Mouse (Mus musculus): ENCODE results near the gene Gna11. TPM values are rescaled to one million over a fixed set of nuclear protein-coding genes. Genes with fewer than 3 reads are reported as not detected.

Gene Gna11
- total RNA-seq, 2 experiments from 2014 or later = 79.2 to 84.2 TPM

DNA sequence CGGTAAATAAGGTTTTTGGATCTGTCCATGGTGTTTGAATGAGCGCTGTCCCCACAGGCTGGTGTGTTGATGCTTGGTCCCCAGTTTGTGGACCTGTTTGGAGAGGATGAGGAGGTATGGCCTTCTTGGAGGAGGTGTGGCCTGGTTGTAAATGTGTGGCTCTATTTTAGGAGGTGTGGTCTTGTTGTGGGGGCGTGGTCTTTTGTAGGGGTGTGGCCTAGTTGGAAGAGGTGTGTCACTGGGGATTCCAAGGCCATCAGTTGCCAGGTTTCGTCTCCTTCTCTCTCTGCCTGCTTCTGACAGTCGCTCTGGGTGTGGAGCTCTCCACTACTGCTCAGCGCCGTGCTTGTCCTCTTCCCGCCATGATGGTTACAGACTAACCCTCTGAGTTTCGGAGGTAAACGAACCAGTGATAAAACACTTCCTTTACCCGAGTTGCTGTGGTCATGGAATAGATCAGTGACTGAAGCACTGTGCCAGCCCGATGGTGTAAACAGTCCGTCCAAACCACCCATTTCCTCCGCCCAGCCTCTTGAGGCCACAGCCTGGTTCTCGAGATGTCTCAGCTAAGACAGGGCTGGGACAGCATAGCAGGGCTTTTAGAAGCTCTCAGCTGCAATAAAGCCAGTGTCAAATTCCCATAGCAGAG is 39.9 kb downstream of the Gna11 start:
- no peak for DNase-seq

DNA sequence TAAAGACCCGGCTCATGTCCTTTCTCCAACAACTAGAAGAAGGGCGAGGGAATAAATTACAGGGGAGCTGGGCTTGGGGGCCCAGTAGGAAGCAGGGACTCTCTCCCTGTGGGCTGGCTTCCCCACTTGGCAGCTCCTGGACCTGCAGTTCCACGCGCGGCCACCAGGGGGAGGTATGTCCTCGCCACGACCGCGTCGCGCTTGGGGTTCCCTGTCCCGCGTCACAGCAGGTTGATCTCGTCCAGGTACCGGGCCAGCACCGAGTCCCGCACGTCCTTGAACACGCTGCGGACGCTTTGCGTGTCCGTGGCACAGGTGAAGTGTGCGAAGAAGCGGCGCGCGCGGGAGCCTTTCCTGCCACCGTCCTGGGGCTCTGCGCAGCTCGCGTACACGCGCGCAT is 42.3 kb downstream of the Gna11 start:
- DNase-seq = peak; percentile 91

DNA sequence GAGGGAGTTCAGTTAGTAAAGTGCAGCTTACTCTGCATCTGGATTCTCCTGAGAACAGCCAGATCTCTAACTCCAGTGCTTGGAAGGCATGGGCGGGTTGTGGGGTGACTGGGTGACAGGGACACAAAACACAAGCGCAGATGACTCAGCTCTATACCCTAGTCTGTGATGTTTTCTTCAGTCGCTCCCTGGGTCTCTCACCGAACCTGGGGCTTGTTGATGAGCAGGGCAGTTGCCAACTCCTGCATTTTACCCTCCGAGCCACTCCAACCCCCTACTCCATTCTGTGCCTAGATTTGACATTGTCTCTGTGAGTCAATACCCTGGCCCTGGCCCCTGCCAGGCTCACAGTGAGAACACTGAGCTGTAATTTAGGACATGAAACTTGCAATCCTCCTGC is 43.1 kb downstream of the Gna11 start:
- DNase-seq = no peak

DNA sequence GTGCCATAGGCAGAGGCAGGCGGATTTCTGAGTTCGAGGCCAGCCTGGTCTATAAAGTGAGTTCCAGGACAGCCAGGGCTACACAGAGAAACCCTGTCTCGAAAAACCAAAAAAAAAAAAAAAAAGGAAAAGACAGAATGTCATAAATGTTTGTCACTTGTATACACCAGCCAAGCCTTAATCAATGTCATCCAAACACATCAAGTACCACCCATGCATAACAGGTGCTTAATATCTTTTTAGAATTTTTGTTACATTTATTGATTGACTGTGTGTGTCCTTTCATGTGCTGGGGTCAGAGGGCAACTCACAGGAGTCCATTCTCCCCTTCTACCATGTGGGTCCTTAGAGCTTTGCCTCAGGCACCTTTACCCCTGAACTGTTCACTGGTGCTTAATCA is 45.0 kb downstream of the Gna11 start, which contains the start of gene S1pr4:
TSS of gene S1pr4 (minus strand) at position 101 of the 400 bp plus-strand sequence.
- DNase-seq = no peak

DNA sequence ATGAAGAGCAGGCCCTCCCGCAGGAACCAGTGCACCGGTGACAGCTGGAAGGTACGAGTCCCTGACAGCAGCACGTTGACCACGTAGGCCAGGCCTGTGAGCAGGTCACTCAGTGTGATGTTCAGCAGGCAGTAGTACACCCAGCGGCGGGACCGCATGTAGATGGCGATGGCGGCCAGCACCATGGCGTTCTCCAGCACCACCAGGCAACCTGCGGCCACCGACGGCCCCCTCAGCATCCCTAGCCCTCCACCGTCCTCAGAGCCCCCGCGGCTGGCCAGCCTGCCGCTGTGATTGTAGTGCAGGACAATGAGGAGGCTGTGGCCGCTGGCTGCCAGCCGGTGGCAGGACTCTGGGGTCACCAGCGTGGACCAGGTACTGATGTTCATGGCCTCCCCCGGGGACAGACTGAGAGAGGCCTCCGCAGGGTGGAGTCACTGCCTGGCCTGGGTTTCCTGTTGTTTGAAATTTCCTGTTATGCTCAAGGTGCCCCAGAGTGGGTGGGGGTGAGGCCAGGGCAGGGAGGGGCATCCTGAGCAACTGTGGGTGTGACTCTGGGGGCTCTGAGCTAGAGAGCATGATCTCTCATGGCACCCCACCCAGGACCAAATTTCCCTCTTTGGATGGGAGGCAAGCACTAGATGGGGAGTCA is 45.6 kb downstream of the Gna11 start:
- peak in 1 of 2 experiments; percentile 57 for DNase-seq

DNA sequence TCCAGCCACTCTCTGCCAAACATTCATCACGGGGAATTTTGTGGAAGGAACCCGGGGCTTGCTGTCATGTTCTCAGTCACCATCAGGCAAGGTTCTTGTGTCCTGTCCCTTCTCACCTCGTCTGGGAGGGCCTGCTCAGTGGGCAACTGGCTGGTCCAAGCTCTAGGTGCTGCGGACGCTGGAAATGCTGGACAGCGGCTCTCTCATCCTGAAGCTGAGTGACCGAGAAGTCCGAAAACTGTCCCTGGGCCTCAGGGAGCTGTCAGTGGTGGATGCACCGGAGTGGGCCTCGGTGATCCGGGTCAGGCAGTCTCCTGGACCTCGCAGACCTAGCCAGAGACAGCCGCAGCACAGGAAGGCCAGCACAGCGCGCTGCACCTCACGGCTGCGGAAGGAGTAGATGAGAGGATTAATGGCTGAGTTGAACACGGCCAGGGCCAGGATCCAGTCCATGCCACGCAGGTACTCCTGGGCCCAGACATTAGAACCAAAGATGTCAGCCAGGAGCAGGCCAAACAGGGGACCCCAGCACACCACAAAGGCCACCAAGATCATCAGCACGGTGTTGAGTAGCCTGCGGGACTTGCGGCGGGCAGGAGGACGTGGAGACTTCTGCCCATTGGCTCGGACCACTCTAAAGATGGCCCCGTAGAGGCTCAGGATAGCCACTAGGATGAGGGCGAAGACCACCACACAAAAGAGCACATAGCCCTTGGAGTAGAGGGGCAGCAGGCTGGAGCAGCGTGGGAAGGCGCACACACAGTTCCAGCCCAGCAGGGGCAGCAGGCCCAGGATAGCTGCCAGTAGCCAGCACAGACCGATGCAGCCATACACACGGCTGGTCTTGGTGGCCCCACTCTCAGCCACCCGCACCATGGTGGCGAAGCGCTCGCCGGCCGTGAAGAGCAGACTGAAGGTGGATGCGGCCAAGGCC is 46.4 kb downstream of the Gna11 start:
- no peak for DNase-seq

DNA sequence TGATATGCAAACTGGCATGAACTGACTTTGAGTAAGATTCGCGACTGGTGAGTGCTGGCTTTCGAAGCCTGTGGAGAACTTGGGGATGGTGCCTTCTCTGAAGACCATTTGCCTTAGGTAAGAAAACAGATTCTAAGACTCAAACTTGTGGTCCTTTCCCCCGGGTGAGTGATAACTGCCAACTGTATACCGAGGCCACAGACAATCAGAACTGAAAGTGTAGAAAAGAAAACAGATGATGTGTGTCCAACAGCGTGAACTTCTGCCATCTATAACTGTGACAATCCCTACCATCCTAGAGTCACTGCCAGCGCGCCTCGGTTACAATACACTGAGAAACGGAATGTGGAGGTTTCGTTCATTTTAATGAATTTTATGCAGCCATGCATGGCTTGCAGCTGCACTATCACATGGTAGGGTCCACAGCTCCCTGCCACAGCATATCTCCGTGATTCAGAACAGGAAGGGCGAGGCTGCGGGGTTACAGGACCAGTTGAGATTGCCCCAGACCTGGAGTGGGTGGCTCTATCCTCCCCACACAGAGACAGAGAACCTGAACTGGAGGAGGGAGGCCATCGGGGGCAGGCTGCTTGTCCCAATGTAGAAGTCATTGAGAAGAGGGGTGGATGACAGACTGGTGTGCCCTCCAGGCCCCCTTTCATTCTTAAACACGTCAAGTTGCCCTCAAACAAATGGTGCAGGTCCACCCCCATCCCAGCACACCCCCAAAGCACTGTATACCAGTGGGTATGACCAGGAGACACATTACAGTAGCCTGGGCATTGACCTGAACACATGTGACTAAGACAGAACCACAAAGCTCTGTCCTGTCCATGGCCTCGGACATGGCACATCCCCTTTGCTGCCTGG is 47.4 kb downstream of the Gna11 start:
- no peak for DNase-seq

DNA sequence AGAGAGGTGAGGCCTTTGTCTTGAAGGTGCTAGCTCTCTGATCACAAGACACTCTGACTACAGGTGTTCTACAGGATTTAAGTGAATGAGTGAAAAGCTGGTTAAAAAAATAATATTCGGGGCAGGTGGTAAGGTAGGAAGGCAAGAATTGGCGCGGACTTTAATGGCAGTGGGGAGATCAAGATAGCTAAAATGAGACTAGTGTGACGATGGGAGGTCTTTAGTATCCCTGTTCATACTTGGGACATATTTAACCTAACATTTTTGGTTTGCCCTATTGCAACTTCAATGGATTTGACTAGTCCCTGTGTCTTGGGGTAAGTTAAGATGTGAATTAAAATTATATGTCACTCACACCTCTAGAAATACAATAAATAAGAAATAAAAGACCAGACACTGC is 48.0 kb downstream of the Gna11 start:
- DNase-seq = no peak

DNA sequence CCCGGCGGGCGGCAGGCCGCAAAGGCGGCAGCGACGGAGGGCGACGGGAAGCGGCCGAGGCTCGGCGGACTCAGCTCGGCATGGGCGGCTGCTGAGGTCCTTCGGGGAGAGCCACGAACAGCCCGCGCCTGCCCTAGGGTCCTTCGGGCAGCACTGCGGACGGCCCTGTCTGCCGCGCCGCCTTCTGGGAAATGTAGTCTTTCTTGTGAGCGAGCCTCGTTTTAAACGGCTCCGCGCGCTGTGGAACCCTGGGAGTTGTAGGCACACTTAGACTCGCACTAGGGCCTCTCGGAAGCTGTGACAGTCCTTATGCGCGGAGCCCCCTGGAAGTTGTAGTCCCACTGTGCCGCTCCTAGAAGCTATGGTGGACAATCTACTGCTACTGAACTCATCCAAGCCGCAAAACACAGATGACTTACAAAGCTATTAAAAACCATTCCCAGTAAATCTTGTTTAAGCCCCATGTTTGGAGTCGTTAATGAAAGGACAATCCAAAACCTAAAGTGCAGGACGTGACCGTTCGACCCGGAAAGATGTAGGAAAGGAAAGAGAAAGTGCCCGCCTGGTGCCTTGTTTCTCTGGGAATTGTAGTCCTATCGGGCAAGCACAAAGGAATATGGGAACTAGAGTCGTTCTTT is 48.6 kb downstream of the Gna11 start, which contains the start of gene Ncln:
TSS of gene Ncln (minus strand) at position 129 of the 638 bp plus-strand sequence.
- DNase-seq = peak; percentile 97

DNA sequence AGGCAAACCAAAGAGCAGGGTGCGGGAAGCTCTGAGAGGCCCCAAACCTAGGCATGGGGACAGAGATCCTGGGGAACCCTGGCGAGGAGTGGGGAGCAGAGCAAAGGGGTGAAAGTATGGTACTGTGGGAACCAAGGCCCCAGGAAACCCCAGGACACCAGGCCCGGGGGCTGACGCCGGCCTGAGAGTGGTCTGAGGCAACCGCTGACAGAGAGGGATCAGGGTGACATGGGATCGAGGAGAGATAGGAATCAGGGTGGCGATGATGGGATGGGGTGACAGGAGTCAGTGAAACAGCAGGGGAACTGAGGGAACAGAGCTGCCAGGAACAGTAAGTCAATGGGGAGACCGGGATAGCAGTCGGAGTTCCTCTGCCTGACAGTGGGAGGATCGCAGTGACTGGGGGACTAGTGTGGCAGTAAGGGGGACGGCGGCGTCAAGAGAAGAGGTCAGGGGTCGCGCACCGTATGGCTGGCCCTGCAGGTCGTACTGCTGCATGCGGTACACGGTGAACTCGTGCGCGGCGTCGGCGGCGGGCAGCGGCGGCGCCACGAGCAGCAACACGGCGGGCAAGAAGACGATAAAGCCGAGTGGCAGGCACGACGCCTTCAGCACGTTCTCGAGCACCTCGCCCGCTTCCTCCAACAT is 49.2 kb downstream of the Gna11 start:
- DNase-seq = no peak

DNA sequence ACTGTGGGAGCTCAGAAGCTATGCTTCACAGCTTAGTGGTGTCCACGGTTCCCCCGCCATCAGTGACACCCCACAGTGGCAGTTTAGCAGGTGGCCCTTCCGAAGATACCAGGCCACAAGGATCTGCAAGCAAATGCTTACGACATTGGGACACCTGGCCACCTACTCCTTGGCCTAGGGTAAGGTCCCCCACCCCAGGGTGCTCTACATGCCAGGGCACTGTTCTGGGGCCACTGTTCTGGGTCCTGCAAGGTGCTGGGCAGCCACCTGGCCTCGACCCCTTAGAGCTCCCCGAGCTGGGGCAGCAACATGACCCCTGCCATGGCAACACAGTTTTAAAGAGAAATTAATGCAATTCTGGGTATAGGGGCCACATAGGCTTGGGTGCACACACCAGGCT is 49.8 kb downstream of the Gna11 start:
- no peak for DNase-seq

DNA sequence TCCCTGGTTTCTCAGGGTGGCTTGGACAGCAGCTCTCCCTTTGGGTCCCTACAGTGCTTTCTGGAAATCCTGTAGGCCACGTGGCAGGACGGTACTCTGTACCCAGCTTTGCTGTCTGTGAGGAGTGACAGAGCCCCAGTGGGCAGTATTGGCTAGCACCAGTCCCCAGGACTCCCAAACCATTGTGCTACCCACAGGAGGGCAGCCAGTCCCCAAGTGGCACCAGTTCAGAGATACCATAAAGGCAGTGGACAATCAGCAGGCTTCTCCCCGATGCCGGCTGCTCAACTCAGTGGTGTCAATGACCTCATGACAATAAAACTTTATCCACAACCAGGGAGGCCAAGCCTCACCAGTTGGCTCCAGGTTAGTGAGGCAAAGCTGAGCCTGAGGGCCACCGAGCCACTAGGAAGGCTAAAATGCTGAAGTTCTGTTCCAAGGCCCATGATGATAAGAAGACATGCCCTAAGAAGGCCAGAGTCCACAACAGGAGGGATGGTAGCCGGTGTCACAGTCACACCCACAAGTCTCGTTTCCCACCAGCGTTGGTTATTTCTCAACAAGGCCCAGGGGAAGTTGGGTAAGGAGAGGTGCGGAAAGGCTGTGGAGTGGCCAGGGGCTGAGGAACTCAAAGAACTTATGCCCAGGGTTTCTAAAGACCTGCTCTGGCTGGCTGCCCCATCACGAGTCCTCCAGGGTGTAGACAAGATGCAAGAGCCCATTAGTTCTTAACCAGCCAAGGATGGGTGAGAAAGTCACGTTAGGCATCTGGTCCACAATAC is 50.5 kb downstream of the Gna11 start:
- no peak for DNase-seq

DNA sequence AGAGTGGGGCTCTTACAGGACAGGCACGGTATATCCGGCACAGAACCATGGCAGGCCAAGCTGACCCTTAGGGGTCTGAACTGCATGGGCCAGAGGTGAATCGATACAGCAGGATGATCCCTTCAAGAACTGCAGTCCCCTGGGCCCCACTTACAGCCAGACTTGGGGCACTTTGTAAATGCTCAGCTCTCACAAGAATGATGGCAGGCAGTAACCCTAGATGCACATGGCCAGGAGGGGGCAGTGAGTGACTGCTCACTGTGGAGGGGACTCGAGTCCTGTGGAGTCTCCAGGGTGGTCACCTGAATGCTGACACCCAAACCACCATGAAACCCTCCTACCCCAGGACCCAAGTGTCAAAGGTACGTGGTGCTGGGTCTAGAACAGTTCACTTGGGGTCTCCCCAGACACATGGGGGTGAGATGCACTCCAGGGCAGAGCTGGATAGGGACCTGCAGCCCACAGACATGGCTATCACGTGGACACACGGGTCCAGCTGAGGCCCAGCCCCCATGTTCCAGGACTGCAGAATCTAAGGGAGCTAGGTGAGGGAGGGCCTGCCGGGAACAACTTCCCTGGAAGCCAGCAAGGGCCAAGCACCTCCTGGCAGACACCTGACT is 51.3 kb downstream of the Gna11 start:
- no peak for DNase-seq

DNA sequence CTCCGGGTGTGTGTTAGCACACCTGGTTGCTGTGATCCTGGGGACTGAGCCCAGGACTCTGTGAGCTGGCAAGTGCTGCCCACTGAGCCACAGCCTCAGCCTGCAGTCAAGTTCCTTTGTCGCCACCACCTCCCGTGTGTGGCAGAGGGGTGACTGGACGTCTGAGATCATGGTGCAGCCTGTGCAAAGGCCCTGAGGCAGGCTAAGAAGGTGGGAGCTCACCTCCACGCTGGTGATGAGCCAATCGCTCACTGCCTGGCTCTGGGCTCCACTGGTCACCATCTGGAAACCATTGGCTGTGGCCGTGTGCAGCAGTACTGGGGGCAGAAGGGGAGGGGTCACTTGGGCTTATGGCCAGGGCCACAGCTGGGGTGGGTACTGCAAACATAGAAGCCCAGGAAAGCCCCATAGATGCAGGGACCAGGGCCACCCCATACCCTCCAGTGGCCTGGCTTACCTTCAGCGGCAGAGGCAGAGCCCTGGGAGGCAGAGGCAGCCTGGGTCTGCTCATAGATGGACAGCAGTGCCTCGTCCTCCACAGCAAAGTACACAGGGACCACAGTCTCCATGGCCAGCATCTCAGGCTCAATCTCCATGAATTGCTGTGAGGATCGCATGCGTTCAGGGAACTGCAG is 52.3 kb downstream of the Gna11 start:
- no peak for DNase-seq

DNA sequence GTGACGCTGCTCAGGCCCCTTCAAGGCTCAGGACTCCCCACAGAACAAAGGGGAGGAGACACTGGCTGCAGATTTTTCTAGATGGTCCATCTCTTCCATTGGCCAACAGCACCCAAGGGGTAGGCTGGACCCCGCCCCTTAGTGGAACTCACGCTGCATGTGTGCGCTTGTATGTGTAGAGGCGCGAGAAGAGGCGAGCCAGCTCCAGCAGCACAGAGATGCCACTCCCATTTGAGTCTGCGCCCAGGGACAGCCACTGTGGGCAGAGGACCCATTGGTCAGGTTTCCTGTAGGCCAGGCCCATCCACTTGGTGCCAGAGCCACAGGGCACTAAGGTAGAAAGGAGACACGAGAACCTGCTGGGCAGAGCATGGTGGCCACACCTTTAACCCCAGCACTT is 54.0 kb downstream of the Gna11 start:
- DNase-seq = no peak

DNA sequence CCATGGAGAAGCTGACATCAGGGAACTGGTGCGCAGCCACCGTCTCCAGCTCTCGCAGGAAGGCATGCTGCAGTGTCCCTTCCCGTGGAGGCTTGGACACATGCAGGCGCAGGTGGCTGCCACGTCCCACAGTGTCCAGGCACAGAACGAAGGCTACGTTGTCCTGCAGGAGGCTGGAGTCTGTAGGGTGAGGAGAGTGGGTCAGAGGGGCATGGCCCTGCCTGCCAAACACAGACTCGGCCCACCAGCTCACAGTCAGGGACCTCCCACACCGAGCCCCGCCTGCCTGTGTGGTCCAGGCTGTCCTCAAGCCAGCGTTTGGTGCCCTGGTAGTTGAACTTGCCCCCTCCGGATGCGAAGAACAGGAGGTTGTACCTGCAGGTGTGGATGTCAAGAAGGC is 55.0 kb downstream of the Gna11 start:
- no peak for DNase-seq

DNA sequence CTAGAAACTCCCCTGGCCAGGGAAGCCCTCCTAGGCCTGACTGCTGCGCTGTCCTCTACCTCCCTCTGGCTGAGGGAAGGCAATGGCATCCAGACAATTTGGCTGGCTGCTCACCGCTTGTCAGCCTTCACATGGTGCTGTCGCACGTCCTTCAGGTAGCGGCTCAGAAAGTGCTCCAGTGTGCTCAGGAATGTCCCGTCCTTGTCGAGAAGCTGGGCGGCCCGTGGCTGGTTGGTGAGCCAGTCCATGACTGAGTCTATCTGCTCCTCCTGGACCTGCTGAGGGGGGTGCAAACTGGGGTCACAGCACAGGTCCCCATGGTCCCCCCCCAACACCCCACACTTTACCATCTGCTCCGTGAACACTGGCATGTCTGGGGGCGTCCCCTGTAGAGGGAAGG is 56.9 kb downstream of the Gna11 start:
- no peak for DNase-seq

DNA sequence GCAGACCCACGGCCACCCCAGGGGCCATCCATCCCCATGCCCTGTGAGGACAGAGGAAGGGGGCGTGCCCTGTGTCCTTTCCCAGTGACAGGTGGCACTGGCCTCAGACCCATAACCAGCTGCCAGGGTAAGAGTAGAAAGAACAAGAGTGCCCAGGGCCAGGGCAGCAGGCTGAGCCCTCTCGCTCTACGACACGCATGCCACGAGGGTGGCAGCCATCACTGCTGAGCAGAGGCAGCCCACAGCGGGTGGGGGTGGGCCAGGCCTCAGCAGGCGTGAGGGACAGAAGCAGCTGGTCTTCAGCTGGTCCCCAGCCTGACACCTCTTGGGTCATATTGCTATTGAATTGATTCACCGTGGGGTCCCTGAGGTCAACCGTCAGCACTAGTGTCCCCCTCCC is 58.5 kb downstream of the Gna11 start:
- DNase-seq = no peak

DNA sequence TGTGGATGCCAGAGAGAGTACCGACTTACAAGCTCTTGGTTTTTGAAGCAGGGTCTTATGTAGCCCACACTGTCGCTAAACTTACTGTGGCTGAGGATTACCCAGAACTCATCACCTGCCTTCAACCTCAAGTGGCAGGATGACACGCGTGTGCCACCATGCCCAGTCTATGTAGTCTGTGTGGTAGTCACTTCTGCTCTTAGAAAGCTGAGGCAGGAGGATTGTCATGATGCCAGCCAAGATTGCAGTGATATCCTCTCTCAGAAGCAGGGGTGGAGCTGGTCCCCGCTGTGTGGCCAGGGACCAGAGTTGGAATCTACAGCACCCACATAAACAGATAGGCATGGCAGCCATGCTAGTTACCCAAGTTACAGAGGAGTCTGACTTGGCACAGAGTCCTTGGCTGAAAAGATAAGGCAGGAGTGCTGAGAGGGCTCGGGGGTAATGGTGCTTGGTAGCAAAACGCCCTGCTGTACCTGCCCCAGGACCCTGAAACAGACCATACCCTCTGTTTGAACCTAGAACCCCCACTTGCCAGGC is 59.4 kb downstream of the Gna11 start:
- DNase-seq = no peak

Measured in adrenal gland, postnatal 36 days (tissue).